Mouse (Mus musculus) liver, adult 2 months (tissue): Measurements from ENCODE around the gene Fam111a. TPM values are rescaled to one million over a fixed set of nuclear protein-coding genes. Genes with fewer than 3 reads are reported as not detected.
A peak's percentile ranks its signal among the peaks of the same experiment; 100 is the strongest.

ENCODE experiments used
- DNase-seq: peaks from one replicate; pipeline ENCODE4 v3.0.0-alpha.2; 2011; ENCODE audit warnings: low read depth, low spot score; ENCODE audit errors: extremely low read depth
- H3K27ac ChIP-seq: fragments of 200-500 bp; replicated peaks from 2 replicates; pipeline ENCODE4 v1.5.1; 2012; ENCODE audit warnings: low read depth, mild to moderate bottlenecking, control low read depth, inconsistent platforms, low read length; ENCODE audit not compliant: insufficient read depth
- H3K27me3 ChIP-seq: fragments of 200-500 bp; 2 replicates; pipeline ENCODE4 v1.6.1; 2012; ENCODE audit warnings: mild to moderate bottlenecking, moderate library complexity, low read length, inconsistent platforms; ENCODE audit not compliant: control insufficient read depth, insufficient read depth
- H3K36me3 ChIP-seq: fragments of 200-500 bp; 2 replicates; pipeline ENCODE4 v1.6.1; 2012; ENCODE audit warnings: low read length, inconsistent platforms; ENCODE audit not compliant: control insufficient read depth, insufficient read depth
- H3K4me1 ChIP-seq: fragments of 200-500 bp; 2 replicates; pipeline ENCODE4 v1.6.1; 2011; ENCODE audit warnings: low read length; ENCODE audit not compliant: control insufficient read depth, insufficient read depth
- H3K4me3 ChIP-seq: fragments of 200-500 bp; 2 replicates; pipeline ENCODE4 v1.5.1; 2011; ENCODE audit warnings: low read depth, mild to moderate bottlenecking, control low read depth, low read length, moderate library complexity; ENCODE audit not compliant: insufficient read depth
- H3K79me2 ChIP-seq: fragments of 200-500 bp; 2 replicates; pipeline ENCODE4 v1.6.1; 2012; ENCODE audit warnings: inconsistent platforms, mild to moderate bottlenecking, low read length, moderate library complexity; ENCODE audit not compliant: control insufficient read depth, insufficient read depth
- H3K9ac ChIP-seq: fragments of 200-500 bp; 2 replicates; pipeline ENCODE4 v1.6.1; 2012; ENCODE audit warnings: low read depth, mild to moderate bottlenecking, control low read depth, inconsistent platforms, low read length
- CTCF ChIP-seq: fragments of 200-500 bp; IDR thresholded peaks from 2 replicates; pipeline ENCODE4 v1.5.1; 2011; ENCODE audit warnings: low read depth, low read length, control low read depth
- POLR2A ChIP-seq: fragments of 200-500 bp; IDR thresholded peaks from 2 replicates; pipeline ENCODE4 v1.6.1; 2011; ENCODE audit warnings: low read length, control low read depth; ENCODE audit not compliant: insufficient read depth; ENCODE audit errors: extremely low read depth
- WGBS: fragments of 180-500 bp; shearing (Covaris S2); methylation state at CpG from one replicate; pipeline ENCODE4 v1.1.7; 2018; 5-methylcytosine and 5-hydroxymethylcytosine counted together
- polyA plus RNA-seq: library from polyadenylated mRNA; depleted of rRNA; stranded (reverse); fragments of >200 nt; gene quantifications from 2 replicates; pipeline ENCODE4 v1.2.3, GENCODE M21; 2012
- total RNA-seq: library from RNA; depleted of rRNA; stranded (reverse); fragments of >200 nt; gene quantifications from 2 replicates; pipeline ENCODE4 v1.2.3, GENCODE M21; 2014

Gene Fam111a
- total and polyA plus RNA-seq, 2 experiments: 0.24 to 2.4 TPM

DNA sequence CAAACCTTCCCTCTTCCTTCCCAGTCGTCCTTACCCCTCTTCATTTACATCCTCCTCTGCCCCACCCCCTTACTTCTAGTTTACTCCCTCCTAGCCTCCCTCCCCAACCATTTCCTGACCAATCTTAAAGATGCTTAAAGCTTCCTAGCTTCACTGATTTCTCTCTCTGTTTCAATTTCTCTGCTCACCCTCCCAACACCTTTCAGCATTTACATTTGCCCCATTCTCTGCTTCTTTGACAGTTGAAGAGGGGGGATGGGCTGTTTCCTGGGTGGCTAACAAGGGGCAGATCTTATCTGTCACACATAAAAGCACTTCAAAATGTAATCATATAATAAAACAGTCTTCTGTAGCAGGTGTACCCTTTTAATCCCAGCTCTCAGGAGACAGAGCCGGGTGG, 3.9 kb upstream of the Fam111a start:
- H3K36me3 ChIP-seq: no peaks in the 10 kb centered on the region
- H3K4me1 ChIP-seq: no peaks in the 10 kb centered on the region
- H3K79me2 ChIP-seq: no peaks in the 10 kb centered on the region
- no peak for TF ChIP-seq POLR2A
- H3K4me3 ChIP-seq: no peak overlapping the region
- no peak overlapping the region for H3K27ac ChIP-seq
- 29% methylated on average over 2 of the region's 2 CpGs for WGBS
- peak; percentile 5 for DNase-seq
- no peaks in the 10 kb centered on the region for H3K27me3 ChIP-seq
- H3K9ac ChIP-seq: no peak overlapping the region

DNA sequence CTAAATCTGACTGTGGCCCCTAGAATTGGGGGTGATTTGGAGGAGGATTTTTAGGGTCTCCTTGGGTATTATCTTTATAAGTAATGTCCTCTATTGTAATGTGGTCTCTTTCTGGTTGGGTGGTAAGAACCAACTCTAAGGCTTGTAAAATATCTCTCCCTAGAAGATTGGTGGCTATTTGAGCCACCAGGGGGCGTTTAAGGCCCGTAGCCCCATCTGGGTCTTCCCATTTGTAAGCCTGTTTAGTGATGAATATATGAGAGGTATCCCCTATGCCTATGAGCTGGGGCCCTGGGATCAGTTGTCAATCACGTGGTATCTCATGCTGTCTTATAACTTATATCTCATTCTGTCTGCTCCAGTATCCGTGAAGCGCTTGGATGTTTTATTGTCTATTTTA, 3.6 kb downstream of the Fam111a start:
- TF ChIP-seq CTCF (no peak), POLR2A (no peak)
- H3K27me3 ChIP-seq: no peaks in the 10 kb centered on the region
- H3K9ac ChIP-seq: no peak overlapping the region
- 74% methylated on average over 5 of the region's 5 CpGs for WGBS
- H3K4me1 ChIP-seq: no peaks in the 10 kb centered on the region
- no peaks in the 10 kb centered on the region for H3K79me2 ChIP-seq
- H3K27ac ChIP-seq: no peak overlapping the region
- DNase-seq: no peak
- H3K36me3 ChIP-seq: no peaks in the 10 kb centered on the region
- no peak overlapping the region for H3K4me3 ChIP-seq

GRCm38 (mm10) chr19:12550005-12550942, 4.7 kb downstream of the Fam111a start:
- WGBS: 75% methylated on average over 5 of the region's 5 CpGs
- Histone ChIP-seq H3K36me3 (no peaks in the 10 kb centered on the region), H3K27ac (no peak overlapping the region), H3K79me2 (no peaks in the 10 kb centered on the region), H3K27me3 (no peaks in the 10 kb centered on the region), H3K4me1 (no peaks in the 10 kb centered on the region), H3K4me3 (no peak overlapping the region), H3K9ac (no peak overlapping the region)
- DNase-seq: no peak
- TF ChIP-seq POLR2A: no peak
- no peak for TF ChIP-seq CTCF

DNA sequence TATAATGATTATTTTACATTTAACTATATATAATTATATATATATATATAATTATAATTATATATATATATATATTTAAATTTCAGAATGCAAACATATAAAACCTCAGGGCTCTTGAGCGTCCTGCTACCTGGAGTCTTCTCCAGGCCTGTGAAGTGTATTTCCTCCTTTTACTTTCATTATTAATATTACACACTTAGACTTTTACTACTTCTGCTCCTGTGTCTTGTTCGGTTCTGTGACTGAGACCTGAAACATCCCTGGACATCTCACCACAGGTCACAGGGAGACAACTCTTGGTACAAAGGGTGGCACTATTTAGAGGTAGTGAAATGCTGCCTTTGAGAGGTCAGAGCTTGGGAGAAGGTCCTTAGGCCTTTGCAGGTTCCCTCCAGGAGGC, 10.8 kb downstream of the Fam111a start:
- DNase-seq: no peak
- 93% methylated on average over 2 of the region's 2 CpGs for WGBS
- TF ChIP-seq POLR2A: no peak
- no peak for TF ChIP-seq CTCF
- Histone ChIP-seq H3K27ac (no peak overlapping the region), H3K79me2 (no peaks in the 10 kb centered on the region), H3K4me1 (no peaks in the 10 kb centered on the region), H3K36me3 (no peaks in the 10 kb centered on the region), H3K4me3 (no peak overlapping the region), H3K27me3 (no peaks in the 10 kb centered on the region), H3K9ac (no peak overlapping the region)

DNA sequence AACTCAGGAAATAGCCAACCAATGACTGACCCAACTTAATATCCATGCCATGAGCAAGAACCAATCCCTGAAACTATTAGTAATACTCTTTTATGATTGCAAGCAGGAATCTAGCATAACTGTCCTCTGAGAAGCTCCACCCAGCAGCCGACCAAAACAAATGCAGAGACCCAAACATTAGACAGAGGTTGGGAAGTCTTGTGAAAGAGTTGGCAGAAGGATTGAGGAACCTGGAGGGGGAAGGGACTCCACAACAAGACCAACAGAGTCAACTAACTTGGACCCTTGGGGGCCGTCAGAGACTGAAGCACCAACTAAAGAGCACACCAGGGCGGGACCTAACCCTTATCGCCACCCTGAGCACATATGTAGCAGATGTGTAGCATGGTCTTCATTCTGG, 12.7 kb downstream of the Fam111a start:
- no peak overlapping the region for H3K27ac ChIP-seq
- H3K79me2 ChIP-seq: no peaks in the 10 kb centered on the region
- no peaks in the 10 kb centered on the region for H3K4me1 ChIP-seq
- H3K4me3 ChIP-seq: no peak overlapping the region
- TF ChIP-seq CTCF (no peak), POLR2A (no peak)
- no peak overlapping the region for H3K9ac ChIP-seq
- peak; percentile 13 for DNase-seq
- H3K27me3 ChIP-seq: no peaks in the 10 kb centered on the region
- 83% methylated on average over 4 of the region's 4 CpGs for WGBS
- H3K36me3 ChIP-seq: no peaks in the 10 kb centered on the region

DNA sequence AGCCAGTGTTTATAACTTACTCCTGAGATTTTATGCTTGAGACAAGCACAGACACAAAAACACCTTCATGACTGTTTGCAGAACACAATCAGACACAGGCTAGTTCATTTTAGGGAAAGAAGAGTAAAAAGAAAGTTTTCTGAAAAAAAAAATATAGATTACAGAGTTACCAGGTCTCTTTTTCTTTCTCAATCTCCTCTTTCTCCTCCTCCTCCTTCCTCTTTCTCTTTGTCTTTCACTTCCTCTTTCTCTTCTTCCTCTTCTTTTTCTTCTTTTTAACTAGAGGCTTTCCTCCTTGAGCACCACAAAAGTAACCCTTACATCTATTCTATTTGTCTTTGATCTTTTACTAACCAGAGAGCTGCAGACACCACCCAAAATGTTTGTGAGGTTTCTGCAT, 18.7 kb downstream of the Fam111a start:
- Histone ChIP-seq H3K79me2 (no peaks in the 10 kb centered on the region), H3K27me3 (no peaks in the 10 kb centered on the region), H3K4me3 (no peak overlapping the region), H3K4me1 (no peaks in the 10 kb centered on the region), H3K9ac (no peak overlapping the region), H3K27ac (no peak overlapping the region), H3K36me3 (no peaks in the 10 kb centered on the region)
- TF ChIP-seq CTCF (no peak), POLR2A (no peak)
- DNase-seq: no peak
